Mouse (Mus musculus): ENCODE measurements around the gene Matn4. TPM values are rescaled to one million over a fixed set of nuclear protein-coding genes. Genes with fewer than 3 reads are reported as not detected.
"Not testable (repeated sequence)": the region's sequence is repeated elsewhere in the genome, so short reads cannot be mapped to it uniquely, and the experiment has no call there.

Gene Matn4
- polyA plus RNA-seq, 1 experiment from 2014 or later = 8.9 TPM

- no peak overlapping the region for H3K4me2 ChIP-seq (ENCODE audit: low read depth, low read length)
- no peak overlapping the region for H3K4me3 ChIP-seq (replicated peaks; ENCODE audit: low read length)
- WGBS = 83% methylated on average over 11 of the region's 11 CpGs
- H3K4me1 ChIP-seq (ENCODE audit: control insufficient read depth, insufficient read depth, low read length) = no peaks in the 10 kb centered on the region
- no peaks in the 10 kb centered on the region for H3K36me3 ChIP-seq (ENCODE audit: control insufficient read depth, insufficient read depth, low read length)
- no peak overlapping the region for H3K9ac ChIP-seq (ENCODE audit: low read length)
- no peaks in the 10 kb centered on the region for H3K27me3 ChIP-seq (ENCODE audit: control insufficient read depth, insufficient read depth, low read length)
- no peak for ATAC-seq (ENCODE audit: insufficient read depth, low FRiP score)
- H3K27ac ChIP-seq (ENCODE audit: low read length) = no peak overlapping the region
- H3K9me3 ChIP-seq (replicated peaks; ENCODE audit: control insufficient read depth, low read length) = no peaks in the 10 kb centered on the region
Measured at GRCm38 (mm10) chr2:164353356-164353755, 51.6 kb downstream of the Matn4 start.

- Histone ChIP-seq H3K9ac (ENCODE audit: low read length) (no peak overlapping the region), H3K36me3 (ENCODE audit: control insufficient read depth, insufficient read depth, low read length) (no peaks in the 10 kb centered on the region), H3K4me1 (ENCODE audit: control insufficient read depth, insufficient read depth, low read length) (no peaks in the 10 kb centered on the region), H3K27me3 (ENCODE audit: control insufficient read depth, insufficient read depth, low read length) (no peaks in the 10 kb centered on the region), H3K4me2 (ENCODE audit: low read depth, low read length) (no peak overlapping the region), H3K27ac (ENCODE audit: low read length) (no peak overlapping the region), H3K4me3 (replicated peaks; ENCODE audit: low read length) (no peak overlapping the region), H3K9me3 (replicated peaks; ENCODE audit: control insufficient read depth, low read length) (no peaks in the 10 kb centered on the region)
- 88% methylated on average over 3 of the region's 3 CpGs for WGBS
- no peak for ATAC-seq (ENCODE audit: insufficient read depth, low FRiP score)
Measured at GRCm38 (mm10) chr2:164352697-164353096, 52.3 kb downstream of the Matn4 start.

- H3K27me3 ChIP-seq (ENCODE audit: control insufficient read depth, insufficient read depth, low read length) = no peaks in the 10 kb centered on the region
- no peak overlapping the region for H3K9ac ChIP-seq (ENCODE audit: low read length)
- WGBS = 89% methylated on average over 3 of the region's 3 CpGs
- no peaks in the 10 kb centered on the region for H3K9me3 ChIP-seq (replicated peaks; ENCODE audit: control insufficient read depth, low read length)
- ATAC-seq (ENCODE audit: insufficient read depth, low FRiP score) = peak; percentile 29; the same call in 1 of the 2 replicates
- no peaks in the 10 kb centered on the region for H3K36me3 ChIP-seq (ENCODE audit: control insufficient read depth, insufficient read depth, low read length)
- no peak overlapping the region for H3K27ac ChIP-seq (ENCODE audit: low read length)
- no peak overlapping the region for H3K4me3 ChIP-seq (replicated peaks; ENCODE audit: low read length)
- H3K4me2 ChIP-seq (ENCODE audit: low read depth, low read length) = no peak overlapping the region
- no peaks in the 10 kb centered on the region for H3K4me1 ChIP-seq (ENCODE audit: control insufficient read depth, insufficient read depth, low read length)
Measured at GRCm38 (mm10) chr2:164348980-164349379, 56.0 kb downstream of the Matn4 start.

GRCm38 (mm10) chr2:164347697-164348096, 57.3 kb downstream of the Matn4 start:
- H3K27ac ChIP-seq (ENCODE audit: low read length); H3K27me3 ChIP-seq (ENCODE audit: control insufficient read depth, insufficient read depth, low read length); H3K4me3 ChIP-seq (replicated peaks; ENCODE audit: low read length); H3K36me3 ChIP-seq (ENCODE audit: control insufficient read depth, insufficient read depth, low read length); ATAC-seq (ENCODE audit: insufficient read depth, low FRiP score); H3K9ac ChIP-seq (ENCODE audit: low read length); H3K9me3 ChIP-seq (replicated peaks; ENCODE audit: control insufficient read depth, low read length); H3K4me1 ChIP-seq (ENCODE audit: control insufficient read depth, insufficient read depth, low read length); H3K4me2 ChIP-seq (ENCODE audit: low read depth, low read length): not testable (repeated sequence)

- not testable (repeated sequence) for H3K27ac ChIP-seq (ENCODE audit: low read length); H3K27me3 ChIP-seq (ENCODE audit: control insufficient read depth, insufficient read depth, low read length); H3K4me2 ChIP-seq (ENCODE audit: low read depth, low read length); ATAC-seq (ENCODE audit: insufficient read depth, low FRiP score); H3K4me1 ChIP-seq (ENCODE audit: control insufficient read depth, insufficient read depth, low read length); H3K9me3 ChIP-seq (replicated peaks; ENCODE audit: control insufficient read depth, low read length); H3K36me3 ChIP-seq (ENCODE audit: control insufficient read depth, insufficient read depth, low read length); H3K9ac ChIP-seq (ENCODE audit: low read length); H3K4me3 ChIP-seq (replicated peaks; ENCODE audit: low read length)
- 88% methylated on average over 1 of the region's 1 CpGs for WGBS
Measured at GRCm38 (mm10) chr2:164343732-164344131, 61.2 kb downstream of the Matn4 start.

Small RNA genes within 50 kb of the gene (microRNA-seq; reads per million reads assigned to microRNA genes)
- not detected for gene Mir7678

Other genes with a start within 250 kb of the Matn4 start
- gene Kcns1, start 234.0 kb downstream of the Matn4 start, polyA plus RNA-seq (2015; fragmentation: Nextera tagmentation; extraction: Ambion mirVana) = 0.14 and 0.29 TPM in 2 replicates
- 11.0 and 27.7 TPM in 2 replicates for gene Wfdc5, start 222.4 kb downstream of the Matn4 start, polyA plus RNA-seq (2015; fragmentation: Nextera tagmentation; extraction: Ambion mirVana)
- 0.31 TPM in 1 of 2 replicates, not detected in the other for gene Wfdc12, start 214.6 kb downstream of the Matn4 start, polyA plus RNA-seq (2015; fragmentation: Nextera tagmentation; extraction: Ambion mirVana)
- gene Wfdc15a, start 205.0 kb downstream of the Matn4 start, polyA plus RNA-seq (2015; fragmentation: Nextera tagmentation; extraction: Ambion mirVana) = not detected in 2 replicates
- gene Wfdc15b, start 183.5 kb downstream of the Matn4 start, polyA plus RNA-seq (2015; fragmentation: Nextera tagmentation; extraction: Ambion mirVana) = 56.1 and 65.1 TPM in 2 replicates
- not detected in 2 replicates for gene Svs2, start 166.7 kb downstream of the Matn4 start, polyA plus RNA-seq (2015; fragmentation: Nextera tagmentation; extraction: Ambion mirVana)
- not detected in 2 replicates for gene Svs3b, start 148.5 kb downstream of the Matn4 start, polyA plus RNA-seq (2015; fragmentation: Nextera tagmentation; extraction: Ambion mirVana)
- not detected in 2 replicates for gene Svs4, start 126.7 kb downstream of the Matn4 start, polyA plus RNA-seq (2015; fragmentation: Nextera tagmentation; extraction: Ambion mirVana)
- not detected in 2 replicates for gene Svs3a, start 115.9 kb downstream of the Matn4 start, polyA plus RNA-seq (2015; fragmentation: Nextera tagmentation; extraction: Ambion mirVana)
- gene Svs6, start 88.4 kb downstream of the Matn4 start, polyA plus RNA-seq (2015; fragmentation: Nextera tagmentation; extraction: Ambion mirVana) = not detected in 2 replicates
- not detected in 2 replicates for gene Svs5, start 72.4 kb downstream of the Matn4 start, polyA plus RNA-seq (2015; fragmentation: Nextera tagmentation; extraction: Ambion mirVana)
- 35.5 and 46.1 TPM in 2 replicates for gene Slpi, start 16.1 kb downstream of the Matn4 start, polyA plus RNA-seq (2015; fragmentation: Nextera tagmentation; extraction: Ambion mirVana)
- 41.3 and 45.2 TPM in 2 replicates for gene Rbpjl, start 2.0 kb downstream of the Matn4 start, polyA plus RNA-seq (2015; fragmentation: Nextera tagmentation; extraction: Ambion mirVana)
- 150 and 173 TPM in 2 replicates for gene Sdc4, start 38.7 kb upstream of the Matn4 start, polyA plus RNA-seq (2015; fragmentation: Nextera tagmentation; extraction: Ambion mirVana)
- 48.1 and 49.4 TPM in 2 replicates for gene Sys1, start 51.8 kb upstream of the Matn4 start, polyA plus RNA-seq (2015; fragmentation: Nextera tagmentation; extraction: Ambion mirVana)
- 17.2 and 19.2 TPM in 2 replicates for gene Gm20458, start 55.8 kb upstream of the Matn4 start, polyA plus RNA-seq (2015; fragmentation: Nextera tagmentation; extraction: Ambion mirVana)
- gene Trp53tg5, start 68.6 kb upstream of the Matn4 start, polyA plus RNA-seq (2015; fragmentation: Nextera tagmentation; extraction: Ambion mirVana) = not detected in 2 replicates
- 12.1 and 21.3 TPM in 2 replicates for gene Dbndd2, start 80.9 kb upstream of the Matn4 start, polyA plus RNA-seq (2015; fragmentation: Nextera tagmentation; extraction: Ambion mirVana)
- gene Pigt, start 92.4 kb upstream of the Matn4 start, polyA plus RNA-seq (2015; fragmentation: Nextera tagmentation; extraction: Ambion mirVana) = 69.6 and 72.9 TPM in 2 replicates
- gene Wfdc2, start 157.3 kb upstream of the Matn4 start, polyA plus RNA-seq (2015; fragmentation: Nextera tagmentation; extraction: Ambion mirVana) = 155 and 197 TPM in 2 replicates
- gene Spint3, start 168.3 kb upstream of the Matn4 start, polyA plus RNA-seq (2015; fragmentation: Nextera tagmentation; extraction: Ambion mirVana) = not detected in 2 replicates
- gene Wfdc6a, start 180.3 kb upstream of the Matn4 start, polyA plus RNA-seq (2015; fragmentation: Nextera tagmentation; extraction: Ambion mirVana) = 1.3 and 2.2 TPM in 2 replicates
- gene Eppin, start 188.4 kb upstream of the Matn4 start, polyA plus RNA-seq (2015; fragmentation: Nextera tagmentation; extraction: Ambion mirVana) = not detected in 2 replicates
- not detected in 2 replicates for gene Wfdc6b, start 208.4 kb upstream of the Matn4 start, polyA plus RNA-seq (2015; fragmentation: Nextera tagmentation; extraction: Ambion mirVana)
- gene Wfdc8, start 208.5 kb upstream of the Matn4 start, polyA plus RNA-seq (2015; fragmentation: Nextera tagmentation; extraction: Ambion mirVana) = not detected in 2 replicates
- gene Wfdc16, start 233.6 kb upstream of the Matn4 start, polyA plus RNA-seq (2015; fragmentation: Nextera tagmentation; extraction: Ambion mirVana) = not detected in 2 replicates